Mouse (Mus musculus): ENCODE measurements at regions not wholly inside any gene's neighbourhood (a gene's known extent, or its start where the extent isn't known, plus 50 kb on each side); places are given as distances from the start of the nearest gene placed in this dataset.

DNA sequence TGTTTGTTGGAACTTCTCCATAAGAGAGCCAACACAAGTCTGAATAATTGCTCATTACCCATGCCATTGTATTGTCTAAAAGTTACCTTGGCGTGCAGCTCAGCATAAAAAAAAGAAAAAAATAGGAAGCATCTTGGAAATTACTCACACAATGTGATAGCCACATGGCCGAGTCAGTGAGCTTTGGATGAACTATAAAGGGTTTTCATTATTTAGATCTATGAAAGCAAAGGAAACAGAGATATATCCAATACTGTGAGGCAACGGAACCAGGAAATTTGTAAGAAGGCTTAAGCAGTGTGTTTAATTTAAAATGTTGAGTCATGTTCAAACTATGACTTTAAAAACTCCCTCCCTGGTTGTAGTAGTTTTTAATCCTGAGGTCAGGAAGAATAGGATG is 446.7 kb upstream of the Dph6 start:
- TF ChIP-seq CTCF (IDR thresholded peaks at IDR 0.05; ENCODE audit: borderline replicate concordance, extremely low read depth, insufficient read depth, insufficient read length) (no peak), POLR2A (IDR thresholded peaks at IDR 0.05; ENCODE audit: borderline replicate concordance, extremely low read depth, insufficient read depth, insufficient read length, poor library complexity, severe bottlenecking) (no peak)

Measured in brain, embryonic 14.5 days (tissue).